Mouse (Mus musculus): ENCODE data around the gene Ptpn20. TPM values are rescaled to one million over a fixed set of nuclear protein-coding genes. Genes with fewer than 3 reads are reported as not detected.

The Ptpn20 gene
- 1 to 10 TPM in 1 of 2 experiments, under 1 TPM in 1; 0.73 to 1.3 TPM for total RNA-seq (2021)
- long read RNA-seq, partial matches to known transcripts, result 2 of 2 reads
- long read RNA-seq, other reads (novel, unspliced or antisense), result 0 of 2 reads

DNA sequence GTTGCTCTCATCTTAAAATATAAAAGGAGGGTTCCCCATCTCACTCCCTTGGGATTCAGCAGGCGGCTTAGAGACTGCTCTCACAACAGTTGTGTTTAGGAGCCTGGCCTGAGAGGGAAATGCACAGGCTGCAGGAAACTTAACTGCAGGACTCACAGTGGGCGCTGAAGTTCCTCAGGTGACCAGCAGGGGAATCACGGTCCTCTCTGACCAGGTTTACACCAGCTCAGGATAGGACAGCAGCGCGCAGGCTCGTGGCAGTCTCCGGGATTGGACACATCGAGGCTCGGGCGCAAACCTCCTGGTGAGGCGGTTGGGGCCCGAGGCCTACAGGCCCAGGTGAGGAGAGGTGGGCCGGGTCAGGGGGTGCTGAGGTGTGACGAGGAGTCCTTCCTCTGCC lies at the start of gene Ptpn20:
Gene Ptpn20 (plus strand): TSS at position 257 of the 400 bp plus-strand sequence.
- no peak for DNase-seq (ENCODE audit: low spot score in 2 of 2)

DNA sequence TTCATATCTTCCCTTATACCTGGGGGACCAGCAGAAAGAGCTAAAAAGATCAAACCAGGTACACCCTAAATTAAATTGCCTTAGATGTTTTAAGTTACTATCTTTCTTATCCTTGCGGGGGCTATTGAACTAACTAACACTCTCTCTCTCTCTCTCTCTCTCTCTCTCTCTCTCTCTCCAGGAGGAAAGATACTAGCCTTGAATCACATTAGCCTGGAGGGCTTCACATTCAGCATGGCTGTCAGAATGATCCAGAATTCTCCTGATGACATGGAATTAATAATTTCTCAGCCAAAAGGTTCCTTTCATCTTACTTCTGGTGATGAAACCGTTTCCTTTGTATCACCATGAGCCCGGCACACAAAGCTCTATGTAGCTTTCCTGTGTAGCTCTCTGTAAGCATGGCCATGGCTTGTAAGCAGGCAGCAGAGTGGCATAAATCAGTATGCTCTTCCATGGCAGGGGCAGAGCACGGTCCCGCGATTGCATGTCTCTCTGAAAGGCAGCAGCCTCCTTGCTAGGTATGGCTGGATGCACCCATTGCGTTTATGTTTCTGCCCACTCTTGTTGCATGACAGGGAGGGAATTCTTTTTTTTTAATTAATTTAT lies 49.3 kb upstream of the Ptpn20 start:
- DNase-seq (ENCODE audit: low spot score in 2 of 2), result no peak

DNA sequence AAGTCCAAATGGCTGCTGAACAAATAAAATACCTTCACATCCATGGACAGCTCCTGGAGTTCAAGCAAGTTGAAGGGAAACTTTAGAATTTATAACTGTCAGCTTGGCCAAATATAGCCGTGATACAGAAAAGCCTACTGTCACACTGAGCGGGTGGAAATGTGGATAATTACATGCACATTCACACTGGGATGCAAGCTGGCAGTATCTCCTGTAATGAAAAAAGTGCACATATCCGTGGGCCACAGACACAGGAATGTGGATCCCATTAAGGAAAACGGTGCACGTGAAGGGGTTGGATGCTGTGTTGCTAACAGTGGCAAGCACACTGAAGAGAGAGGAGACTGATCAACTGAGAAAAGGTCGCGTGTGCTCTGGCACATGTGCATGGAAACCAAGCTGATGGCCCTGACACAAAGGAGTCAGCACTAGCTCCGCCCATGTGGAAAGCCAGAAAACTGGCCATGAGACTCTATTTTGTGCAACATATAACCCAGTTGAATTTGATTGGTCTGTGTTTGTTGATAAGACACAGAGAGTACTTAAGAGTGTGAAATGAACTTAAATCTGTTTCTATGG lies 43.4 kb upstream of the Ptpn20 start:
- DNase-seq (ENCODE audit: low spot score in 2 of 2), result no peak

- no peak for DNase-seq (ENCODE audit: low spot score in 2 of 2)
Observed at GRCm38 (mm10) chr14:33548650-33549049, 40.4 kb upstream of the Ptpn20 start.

DNA sequence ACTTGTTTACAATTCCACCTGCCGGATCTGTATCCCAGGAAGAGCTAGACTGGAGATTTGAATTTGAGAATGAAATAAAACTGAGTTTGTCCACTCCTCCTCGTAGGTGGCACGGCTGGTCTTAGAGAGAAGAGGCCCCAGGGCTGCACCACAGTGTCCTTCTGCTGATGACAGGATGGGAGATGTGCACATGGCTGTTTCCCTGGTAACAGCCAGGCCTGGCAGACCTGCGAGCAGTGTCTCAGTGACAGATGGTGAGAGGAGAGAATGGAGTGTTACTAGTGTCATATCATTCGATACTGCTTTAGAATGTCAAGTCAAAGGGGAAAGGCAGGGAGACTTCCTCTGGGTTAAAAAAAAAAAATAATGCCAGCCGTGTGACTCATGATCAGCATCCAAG lies 39.2 kb upstream of the Ptpn20 start:
- peak; percentile 49 to 59 for DNase-seq (ENCODE audit: low spot score in 2 of 2)

DNA sequence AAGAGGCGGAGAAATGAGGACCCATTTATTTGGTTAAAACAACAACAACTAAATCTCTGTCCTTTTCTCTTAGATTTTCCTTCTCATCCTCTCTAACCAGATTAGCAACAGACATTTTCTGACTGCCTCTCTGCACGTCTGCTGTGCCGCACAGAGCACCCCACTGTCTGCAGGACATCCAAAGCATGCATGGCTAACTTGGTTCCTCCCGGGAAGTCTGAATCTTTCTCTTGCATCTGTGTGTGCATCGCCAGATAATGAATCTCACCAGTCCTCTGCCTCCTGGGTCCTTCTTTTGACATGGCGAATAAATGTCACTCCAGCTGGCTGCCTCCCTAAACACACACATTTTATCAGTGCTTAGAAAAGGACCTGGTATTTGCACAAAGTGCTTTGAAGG lies 18.3 kb upstream of the Ptpn20 start:
- no peak for DNase-seq (ENCODE audit: low spot score in 2 of 2)

DNA sequence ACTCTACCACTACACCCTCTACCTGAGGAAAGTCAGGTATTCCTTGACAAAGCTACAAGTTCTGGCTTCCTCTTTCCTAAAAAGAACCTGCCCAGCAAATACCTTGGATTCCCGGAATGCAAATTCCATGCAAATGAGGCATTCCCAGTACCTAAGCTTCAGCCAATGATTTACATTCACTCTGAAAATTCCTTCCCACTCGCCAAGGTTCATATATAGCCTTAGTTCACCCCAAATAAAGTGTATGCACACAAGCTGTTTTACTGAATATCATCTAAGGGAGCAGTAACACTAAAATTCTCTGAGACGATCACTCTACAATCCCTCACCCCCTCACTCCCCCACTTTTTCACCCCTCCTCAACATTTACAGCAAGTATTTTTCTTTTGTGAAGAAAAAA lies 15.4 kb upstream of the Ptpn20 start:
- no peak for DNase-seq (ENCODE audit: low spot score in 2 of 2)

GRCm38 (mm10) chr14:33579771-33580484 lies 9.1 kb upstream of the Ptpn20 start:
- no peak for DNase-seq (ENCODE audit: low spot score in 2 of 2)

- no peak for DNase-seq (ENCODE audit: low spot score in 2 of 2)
Observed at GRCm38 (mm10) chr14:33598376-33599130, 9.5 kb downstream of the Ptpn20 start.

- no peak for DNase-seq (ENCODE audit: low spot score in 2 of 2)
Observed at GRCm38 (mm10) chr14:33607431-33607830, 18.4 kb downstream of the Ptpn20 start.

GRCm38 (mm10) chr14:33625036-33625435 lies 36.0 kb downstream of the Ptpn20 start:
- DNase-seq (ENCODE audit: low spot score in 2 of 2), result no peak

DNA sequence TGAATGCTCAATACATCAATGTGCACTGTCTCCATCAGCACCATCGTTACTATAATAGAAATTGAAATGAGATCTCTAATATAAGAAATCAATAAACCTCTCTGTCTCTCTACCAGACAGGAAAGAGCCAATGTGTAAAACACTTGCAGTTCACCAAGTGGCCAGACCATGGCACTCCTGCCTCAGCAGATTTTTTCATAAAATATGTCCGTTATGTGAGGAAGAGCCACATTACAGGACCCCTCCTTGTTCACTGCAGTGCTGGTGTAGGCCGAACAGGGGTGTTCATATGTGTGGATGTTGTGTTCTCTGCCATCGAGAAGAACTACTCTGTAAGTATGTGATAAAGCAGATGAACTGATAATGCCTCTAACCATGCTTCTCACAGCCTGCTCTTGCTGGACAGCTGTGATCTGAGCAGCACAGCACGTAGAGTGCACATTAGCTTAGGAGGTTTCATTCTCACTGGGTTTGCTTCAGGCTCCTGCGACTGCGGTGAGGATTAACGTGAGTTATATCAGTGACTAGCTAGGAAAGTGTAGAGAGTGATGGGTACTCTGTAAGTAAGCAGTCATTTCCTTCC lies 43.9 kb downstream of the Ptpn20 start:
- peak; percentile 57 to 63 for DNase-seq (ENCODE audit: low spot score in 2 of 2)

GRCm38 (mm10) chr14:33634354-33634753 lies 45.3 kb downstream of the Ptpn20 start:
- DNase-seq (ENCODE audit: low spot score in 2 of 2), result no peak

- DNase-seq (ENCODE audit: low spot score in 2 of 2), result no peak
Observed at GRCm38 (mm10) chr14:33634774-33635173, 45.8 kb downstream of the Ptpn20 start.

- no peak for DNase-seq (ENCODE audit: low spot score in 2 of 2)
Observed at GRCm38 (mm10) chr14:33639357-33639756, 50.4 kb downstream of the Ptpn20 start.

DNA sequence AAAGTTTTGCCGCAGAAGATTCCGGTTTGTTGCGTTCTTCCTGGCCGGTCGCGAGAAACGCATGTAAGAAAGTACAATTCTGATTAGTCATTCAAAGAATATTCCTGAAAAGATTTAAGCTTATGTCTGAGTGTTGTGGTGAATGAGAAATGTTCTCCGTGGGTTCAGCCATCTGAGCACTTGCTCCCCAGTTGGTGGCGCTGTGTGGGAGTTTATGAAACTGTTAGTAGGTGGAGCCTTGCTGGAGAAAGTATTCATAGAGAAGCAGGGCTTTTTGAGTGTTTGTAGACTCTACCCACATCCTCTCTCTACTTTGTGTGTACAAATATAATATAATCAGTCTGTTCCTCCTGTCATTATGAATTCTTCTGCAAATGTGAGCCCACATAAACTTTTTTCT lies 61.7 kb downstream of the Ptpn20 start:
- DNase-seq (ENCODE audit: low spot score in 2 of 2), result peak; percentile 38 to 47

GRCm38 (mm10) chr14:33657471-33657901 lies 68.5 kb downstream of the Ptpn20 start:
- no peak for DNase-seq (ENCODE audit: low spot score in 2 of 2)

DNA sequence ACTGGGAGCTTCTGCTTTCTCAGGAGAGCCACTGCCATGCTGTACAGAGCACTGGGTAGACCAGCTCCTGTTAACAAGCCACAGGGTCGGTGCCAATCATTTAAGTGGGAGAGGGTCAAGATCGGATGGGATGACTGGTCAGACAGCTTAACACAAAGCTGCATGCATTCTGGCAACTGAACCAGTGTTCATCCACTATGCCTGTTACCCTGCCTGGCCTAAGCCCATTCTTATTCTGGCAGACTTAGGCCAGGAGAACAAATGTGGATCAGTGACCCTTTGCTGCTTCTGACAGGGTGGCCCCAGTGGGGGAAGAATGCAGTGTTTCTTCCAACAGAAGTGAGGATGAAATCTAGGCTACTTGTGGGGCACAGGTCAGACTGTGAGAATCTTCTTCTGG lies 69.3 kb downstream of the Ptpn20 start:
- no peak for DNase-seq (ENCODE audit: low spot score in 2 of 2)

GRCm38 (mm10) chr14:33662080-33662479 lies 73.1 kb downstream of the Ptpn20 start:
- no peak for DNase-seq (ENCODE audit: low spot score in 2 of 2)

DNA sequence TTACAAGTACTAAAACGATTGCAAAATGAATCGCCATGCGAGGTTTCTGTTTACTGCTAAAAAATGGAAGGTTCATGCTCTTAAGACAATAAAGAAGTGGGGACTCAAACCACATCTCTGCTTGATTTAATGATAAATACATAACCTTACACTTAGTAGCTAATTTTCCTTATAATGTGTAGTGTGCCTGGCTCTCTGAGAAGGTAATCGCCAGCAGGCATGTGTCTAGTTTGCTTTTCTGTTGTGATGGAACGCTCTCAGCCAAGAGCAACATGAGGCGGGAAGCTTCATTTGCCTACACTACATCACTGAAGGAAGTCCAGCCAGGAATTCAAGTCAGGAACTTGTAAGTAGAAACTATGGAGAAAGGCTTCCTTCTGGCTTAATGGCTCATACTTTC lies 77.3 kb downstream of the Ptpn20 start:
- DNase-seq (ENCODE audit: low spot score in 2 of 2), result no peak

DNA sequence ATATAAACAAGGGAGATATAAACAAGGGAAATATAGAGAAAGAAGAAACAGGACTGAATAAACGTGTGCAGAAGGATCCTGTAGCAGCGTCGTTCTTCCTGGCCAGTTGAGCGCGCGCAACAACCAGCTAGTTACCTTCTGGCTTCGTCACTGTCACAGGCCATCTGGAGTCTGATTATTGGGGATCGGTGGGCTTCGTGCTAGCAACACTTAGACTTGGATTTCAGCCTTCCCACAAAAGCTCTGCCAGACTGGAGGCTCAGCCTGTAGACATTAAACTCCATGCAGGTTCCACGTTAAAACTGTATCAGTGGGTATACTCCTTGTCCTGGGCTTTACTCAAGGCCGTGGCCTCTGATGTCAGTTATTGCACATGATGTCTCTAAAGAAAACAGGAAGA lies 80.9 kb downstream of the Ptpn20 start:
- DNase-seq (ENCODE audit: low spot score in 2 of 2), result no peak
